Mouse (Mus musculus) midbrain, embryonic 12.5 days (tissue): ENCODE measurements around the gene Hist1h4b. TPM values are rescaled to one million over a fixed set of nuclear protein-coding genes. Genes with fewer than 3 reads are reported as not detected.

Source experiments
- ATAC-seq: fragments of 200-750 bp; cut with Nextera tagmentation; 2 replicates; pipeline ENCODE4 v1.8.0; 2017; ENCODE audit warnings: low read depth, moderate TSS enrichment, moderate library complexity; ENCODE audit not compliant: low FRiP score
- H3K27ac ChIP-seq: fragments of 300-500 bp; sonication (generic); replicated peaks from 2 replicates; pipeline ENCODE4 v1.5.1; 2016; ENCODE audit warnings: mild to moderate bottlenecking
- H3K27me3 ChIP-seq: fragments of 300-500 bp; sonication (generic); 2 replicates; pipeline ENCODE4 v1.6.1; 2016; ENCODE audit warnings: mild to moderate bottlenecking
- H3K36me3 ChIP-seq: fragments of 300-500 bp; sonication (generic); 2 replicates; pipeline ENCODE4 v1.6.1; 2016
- H3K4me1 ChIP-seq: fragments of 300-500 bp; sonication (generic); 2 replicates; pipeline ENCODE4 v1.6.1; 2016
- H3K4me2 ChIP-seq: fragments of 300-500 bp; sonication (generic); replicated peaks from 2 replicates; pipeline ENCODE4 v1.6.1; 2016; ENCODE audit warnings: mild to moderate bottlenecking, moderate library complexity
- H3K4me3 ChIP-seq: fragments of 300-500 bp; sonication (generic); 2 replicates; pipeline ENCODE4 v1.5.1; 2016; ENCODE audit warnings: mild to moderate bottlenecking
- H3K9ac ChIP-seq: fragments of 300-500 bp; sonication (generic); replicated peaks from 2 replicates; pipeline ENCODE4 v1.6.1; 2016; ENCODE audit warnings: mild to moderate bottlenecking, moderate library complexity
- H3K9me3 ChIP-seq: fragments of 300-500 bp; sonication (generic); 2 replicates; pipeline ENCODE4 v1.6.1; 2016; ENCODE audit warnings: mild to moderate bottlenecking
- WGBS: fragments of 180-500 bp; shearing (Covaris S2); methylation state at CpG from one replicate; pipeline ENCODE4 v1.1.7; 2016; 5-methylcytosine and 5-hydroxymethylcytosine counted together
- microRNA-seq: library from miRNA; unstranded; fragments of <30 nt; microRNA quantifications from one replicate; pipeline ENCODE4, GENCODE M21; 2017
- polyA plus RNA-seq: library from polyadenylated mRNA; unstranded; fragments of >200 nt; fragmentation: Nextera tagmentation; extraction: Ambion mirVana; gene quantifications from 2 replicates; pipeline ENCODE4 v1.2.1, GENCODE M21; 2016

Gene Hist1h4b
- polyA plus RNA-seq, 1 experiment from 2014 or later: 5.0 TPM

DNA sequence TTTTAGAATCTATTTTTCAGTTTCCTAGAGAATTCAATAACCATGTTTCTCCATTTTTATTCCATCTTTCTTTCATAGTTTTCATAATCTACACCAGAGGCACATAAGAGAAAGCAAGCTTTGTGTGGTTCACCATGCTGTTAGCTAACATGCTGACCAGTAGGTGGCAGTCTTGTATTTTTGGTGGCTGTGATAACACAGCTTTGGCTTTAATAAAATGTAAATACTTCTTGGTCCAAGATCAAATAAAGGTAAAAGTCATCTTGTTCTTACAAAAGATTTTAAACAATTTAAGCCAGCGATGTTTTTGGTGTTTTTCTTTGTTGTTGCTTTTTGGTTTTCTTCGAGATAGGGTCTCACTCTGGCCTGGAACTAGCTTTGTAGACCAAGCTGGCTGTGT is 35.7 kb downstream of the Hist1h4b start:
- Histone ChIP-seq H3K36me3 (no peaks in the 10 kb centered on the region), H3K27ac (no peak overlapping the region), H3K4me1 (no peaks in the 10 kb centered on the region), H3K9me3 (no peaks in the 10 kb centered on the region), H3K4me3 (no peak overlapping the region), H3K27me3 (no peaks in the 10 kb centered on the region), H3K4me2 (no peak overlapping the region), H3K9ac (no peak overlapping the region)
- no peak for ATAC-seq
- WGBS: 45% methylated on average over 2 of the region's 2 CpGs

DNA sequence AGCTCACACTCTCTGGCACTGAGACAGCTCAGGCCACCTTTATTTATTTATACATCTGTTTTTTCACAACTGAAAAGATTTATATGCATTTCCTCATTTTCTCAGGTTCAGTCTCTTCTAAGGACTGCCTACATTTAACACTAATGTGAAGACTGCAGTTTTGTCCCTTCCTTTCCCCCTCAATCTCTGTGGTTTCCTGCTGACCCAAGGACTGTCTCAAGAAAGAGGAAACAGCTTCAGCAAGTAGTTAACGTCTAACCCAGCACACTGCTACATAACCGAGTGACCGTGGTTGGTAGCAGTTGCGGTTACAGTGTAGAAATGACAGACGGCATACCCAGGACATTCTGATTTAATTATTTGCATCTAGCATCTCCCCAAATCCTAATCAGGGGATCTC is 42.6 kb downstream of the Hist1h4b start:
- no peak for ATAC-seq
- Histone ChIP-seq H3K9ac (no peak overlapping the region), H3K36me3 (no peaks in the 10 kb centered on the region), H3K27me3 (no peaks in the 10 kb centered on the region), H3K9me3 (no peaks in the 10 kb centered on the region), H3K27ac (no peak overlapping the region), H3K4me1 (no peaks in the 10 kb centered on the region), H3K4me3 (no peak overlapping the region), H3K4me2 (no peak overlapping the region)
- WGBS: 80% methylated on average over 5 of the region's 5 CpGs

DNA sequence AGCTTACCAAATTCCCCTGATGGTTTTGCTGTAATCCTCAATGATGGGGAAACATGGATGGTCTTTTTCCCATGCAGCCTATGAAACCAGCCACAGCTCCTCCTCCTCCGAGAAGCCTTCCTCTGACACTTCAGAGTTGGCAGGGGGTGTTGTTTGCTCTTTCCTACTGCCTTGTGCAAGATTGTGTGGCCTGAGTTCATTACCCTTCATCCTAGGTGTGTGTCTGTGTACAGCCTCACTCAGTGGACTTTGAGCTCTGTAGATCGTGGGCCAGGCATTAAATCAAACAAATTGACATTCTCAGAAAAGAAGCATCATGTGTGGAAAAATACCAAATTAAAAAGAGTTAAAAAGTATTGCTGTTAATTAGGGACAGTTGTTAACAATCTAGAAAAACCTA is 47.7 kb downstream of the Hist1h4b start:
- no peak for ATAC-seq
- Histone ChIP-seq H3K9ac (no peak overlapping the region), H3K9me3 (no peaks in the 10 kb centered on the region), H3K27me3 (no peaks in the 10 kb centered on the region), H3K4me2 (no peak overlapping the region), H3K36me3 (no peaks in the 10 kb centered on the region), H3K4me3 (no peak overlapping the region), H3K4me1 (no peaks in the 10 kb centered on the region), H3K27ac (no peak overlapping the region)
- whole genome bisulfite sequencing: 86% methylated on average over 2 of the region's 2 CpGs

DNA sequence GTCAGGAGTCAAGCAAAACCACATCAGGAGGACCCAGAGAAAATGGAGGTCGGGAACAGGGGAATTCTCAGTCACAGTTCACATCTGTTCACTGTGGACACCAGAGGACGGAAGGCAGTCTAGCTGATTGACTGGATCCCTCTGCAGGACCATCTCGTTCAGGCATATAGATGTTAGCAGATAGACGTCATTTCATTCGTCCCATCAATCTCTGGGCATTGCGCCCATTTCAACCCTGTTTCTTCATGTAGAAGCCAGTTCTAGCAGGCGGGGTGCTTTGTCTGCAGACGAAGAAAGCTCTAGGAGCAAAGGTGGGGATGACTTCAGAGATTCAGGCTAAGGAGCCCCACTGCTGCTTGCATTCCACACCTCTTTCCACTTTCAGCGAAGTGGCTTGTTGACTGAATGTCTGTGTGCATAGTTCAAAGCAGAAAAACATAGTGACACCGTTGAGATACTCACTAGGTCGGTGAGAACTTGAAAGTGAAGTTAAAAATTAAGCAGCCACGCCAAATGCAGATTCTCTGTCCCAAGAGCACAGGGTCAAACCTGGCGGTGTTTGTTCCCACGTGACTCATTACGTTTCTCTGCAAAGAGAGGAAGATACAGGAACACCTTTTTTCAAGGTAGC is 49.7 kb downstream of the Hist1h4b start, which contains the start of gene Slc17a2:
Gene Slc17a2, plus strand, starts transcription at position 572 of the 631 bp plus-strand sequence.
- H3K4me2 ChIP-seq: no peak within 1 kb of the TSS
- H3K27ac ChIP-seq: no peak within 1 kb of the TSS
- no peaks in the 10 kb centered on the region for H3K36me3 ChIP-seq
- ATAC-seq: no peak
- no peaks in the 10 kb centered on the region for H3K9me3 ChIP-seq
- no peak within 1 kb of the TSS for H3K4me3 ChIP-seq
- H3K9ac ChIP-seq: no peak within 1 kb of the TSS
- no peaks in the 10 kb centered on the region for H3K27me3 ChIP-seq
- 90% methylated on average over 15 of the region's 15 CpGs for WGBS
- no peaks in the 10 kb centered on the region for H3K4me1 ChIP-seq

Small RNAs within 50 kb of the gene (microRNA-seq; reads per million reads assigned to microRNA genes)
- gene Gm44314 (not detected), gene Gm44484 (not detected)

Other genes with a start within 250 kb of the Hist1h4b start
- gene Hist1h4h, start 226.0 kb upstream of the Hist1h4b start, polyA plus RNA-seq: 4.2 and 4.4 TPM in 2 replicates
- 7.9 and 8.4 TPM in 2 replicates for gene Hist1h2af, start 223.1 kb upstream of the Hist1h4b start, polyA plus RNA-seq
- gene Hist1h3g, start 221.6 kb upstream of the Hist1h4b start, polyA plus RNA-seq: 4.8 and 6.9 TPM in 2 replicates
- gene Hist1h2bh, start 213.6 kb upstream of the Hist1h4b start, polyA plus RNA-seq: 0.56 and 0.64 TPM in 2 replicates
- 1.0 and 1.3 TPM in 2 replicates for gene Hist1h3f, start 213.0 kb upstream of the Hist1h4b start, polyA plus RNA-seq
- 0.85 and 1.7 TPM in 2 replicates for gene Hist1h4f, start 205.4 kb upstream of the Hist1h4b start, polyA plus RNA-seq
- gene Hist1h1d, start 203.8 kb upstream of the Hist1h4b start, polyA plus RNA-seq: 0.37 and 0.45 TPM in 2 replicates
- 6.5 and 7.0 TPM in 2 replicates for gene Hist1h3e, start 194.6 kb upstream of the Hist1h4b start, polyA plus RNA-seq
- gene Hist1h2ae, start 185.8 kb upstream of the Hist1h4b start, polyA plus RNA-seq: 95.2 and 113 TPM in 2 replicates
- 13.0 and 13.8 TPM in 2 replicates for gene Hist1h2bg, start 185.6 kb upstream of the Hist1h4b start, polyA plus RNA-seq
- gene Hist1h2bf, start 182.8 kb upstream of the Hist1h4b start, polyA plus RNA-seq: 4.5 and 5.1 TPM in 2 replicates
- gene Hist1h2ad, start 182.6 kb upstream of the Hist1h4b start, polyA plus RNA-seq: 1.8 and 2.5 TPM in 2 replicates
- gene Hist1h3d, start 181.2 kb upstream of the Hist1h4b start, polyA plus RNA-seq: 4.6 and 5.4 TPM in 2 replicates
- gene Hist1h4d, start 175.4 kb upstream of the Hist1h4b start, polyA plus RNA-seq: 109 and 113 TPM in 2 replicates
- gene Hist1h2be, start 135.9 kb upstream of the Hist1h4b start, polyA plus RNA-seq: 2.5 and 2.9 TPM in 2 replicates
- gene Hist1h1e, start 134.5 kb upstream of the Hist1h4b start, polyA plus RNA-seq: 24.2 and 27.0 TPM in 2 replicates
- 1.1 TPM in 2 replicates for gene Hist1h2ac, start 73.1 kb upstream of the Hist1h4b start, polyA plus RNA-seq
- gene Hist1h2bc, start 72.8 kb upstream of the Hist1h4b start, polyA plus RNA-seq: 28.7 and 29.9 TPM in 2 replicates
- gene Hist1h1t, start 61.2 kb upstream of the Hist1h4b start, polyA plus RNA-seq: not detected in 2 replicates
- 5.8 and 6.8 TPM in 2 replicates for gene Hist1h4c, start 58.6 kb upstream of the Hist1h4b start, polyA plus RNA-seq
- 3.1 and 3.3 TPM in 2 replicates for gene Hfe, start 46.2 kb upstream of the Hist1h4b start, polyA plus RNA-seq
- 13.6 and 14.0 TPM in 2 replicates for gene Hist1h1c, start 18.2 kb upstream of the Hist1h4b start, polyA plus RNA-seq
- 7.9 and 9.3 TPM in 2 replicates for gene Hist1h3c, start 11.4 kb upstream of the Hist1h4b start, polyA plus RNA-seq
- 2.5 and 4.5 TPM in 2 replicates for gene Hist1h2bb, start 10.3 kb upstream of the Hist1h4b start, polyA plus RNA-seq
- gene Hist1h2ab, start 5.9 kb upstream of the Hist1h4b start, polyA plus RNA-seq: 53.0 and 53.2 TPM in 2 replicates
- gene Hist1h3b, start 4.7 kb upstream of the Hist1h4b start, polyA plus RNA-seq: 14.7 and 16.1 TPM in 2 replicates
- gene Hist1h4a, start 4.2 kb downstream of the Hist1h4b start, polyA plus RNA-seq: 0.41 and 1.3 TPM in 2 replicates
- 4.6 and 5.1 TPM in 2 replicates for gene Hist1h3a, start 5.4 kb downstream of the Hist1h4b start, polyA plus RNA-seq
- 2.3 and 3.6 TPM in 2 replicates for gene Hist1h1a, start 6.7 kb downstream of the Hist1h4b start, polyA plus RNA-seq
- gene Trim38, start 12.9 kb downstream of the Hist1h4b start, polyA plus RNA-seq: not detected in 2 replicates
- gene Slc17a2, start 50.0 kb downstream of the Hist1h4b start, polyA plus RNA-seq: not detected in 2 replicates
- gene Slc17a3, start 82.4 kb downstream of the Hist1h4b start, polyA plus RNA-seq: not detected in 2 replicates
- not detected in 2 replicates for gene Slc17a1, start 110.7 kb downstream of the Hist1h4b start, polyA plus RNA-seq
- not detected in 2 replicates for gene Slc17a4, start 158.0 kb downstream of the Hist1h4b start, polyA plus RNA-seq
- gene Hist1h2ba, start 177.1 kb downstream of the Hist1h4b start, polyA plus RNA-seq: not detected in 2 replicates
- gene Hist1h2aa, start 177.4 kb downstream of the Hist1h4b start, polyA plus RNA-seq: not detected in 2 replicates
- 0.37 and 0.38 TPM in 2 replicates for gene Scgn, start 234.2 kb downstream of the Hist1h4b start, polyA plus RNA-seq